Mouse (Mus musculus) heart, adult 2 months (tissue): ENCODE results near the gene Akap11. TPM values are rescaled to one million over a fixed set of nuclear protein-coding genes. Genes with fewer than 3 reads are reported as not detected.
A peak's percentile ranks its signal among the peaks of the same experiment; 100 is the strongest.

Experiments used
- DNase-seq, 2 experiments: peaks; one replicate each; pipeline ENCODE4 v3.0.0; 2021
- H3K27ac ChIP-seq: fragments of 200-600 bp; 2 replicates; pipeline ENCODE4 v1.8.1; 2022
- H3K27me3 ChIP-seq: fragments of 200-500 bp; 2 replicates; pipeline ENCODE4 v1.6.1; 2012; ENCODE audit warnings: mild to moderate bottlenecking, low read length, inconsistent platforms, mixed read lengths; ENCODE audit not compliant: control insufficient read depth, insufficient read depth
- H3K36me3 ChIP-seq: fragments of 200-500 bp; 2 replicates; pipeline ENCODE4 v1.6.1; 2012; ENCODE audit warnings: low read length, inconsistent platforms; ENCODE audit not compliant: control insufficient read depth, insufficient read depth
- H3K4me1 ChIP-seq: fragments of 200-500 bp; 2 replicates; pipeline ENCODE4 v1.6.1; 2011; ENCODE audit warnings: low read length; ENCODE audit not compliant: control insufficient read depth, insufficient read depth
- H3K4me3 ChIP-seq: fragments of 200-600 bp; 2 replicates; pipeline ENCODE4 v1.8.1; 2022
- H3K79me2 ChIP-seq: fragments of 200-500 bp; replicated peaks from 2 replicates; pipeline ENCODE4 v1.6.1; 2012; ENCODE audit warnings: mild to moderate bottlenecking, inconsistent platforms, low read length, moderate library complexity, mixed read lengths; ENCODE audit not compliant: control insufficient read depth, insufficient read depth
- H3K9ac ChIP-seq: fragments of 200-500 bp; 2 replicates; pipeline ENCODE4 v1.6.1; 2012; ENCODE audit warnings: low read depth, mild to moderate bottlenecking, control low read depth, inconsistent platforms, low read length, mixed read lengths
- CTCF ChIP-seq: fragments of 200-600 bp; IDR thresholded peaks from 2 replicates; pipeline ENCODE4 v1.8.1; 2022; ENCODE audit warnings: antibody characterized with exemption, mild to moderate bottlenecking, moderate library complexity
- EP300 ChIP-seq: fragments of 200-500 bp; IDR thresholded peaks from 2 replicates; pipeline ENCODE4 v1.6.1; 2011; ENCODE audit warnings: low read depth, low read length, control low read depth; ENCODE audit not compliant: insufficient read depth
- POLR2A ChIP-seq: fragments of 200-500 bp; IDR thresholded peaks from 2 replicates; pipeline ENCODE4 v1.6.1; 2011; ENCODE audit warnings: mild to moderate bottlenecking, low read depth, low read length, control low read depth; ENCODE audit not compliant: insufficient read depth
- WGBS: fragments of 180-500 bp; shearing (Covaris S2); methylation state at CpG from one replicate; pipeline ENCODE4 v1.1.7; 2018; 5-methylcytosine and 5-hydroxymethylcytosine counted together
- intact Hi-C: fragments of 180-260 bp; cut with DNase I; formaldehyde crosslinking; loops from one replicate; pipeline ENCODE4 v1.15.1; 2025
- polyA plus RNA-seq: library from polyadenylated mRNA; depleted of rRNA; stranded (reverse); fragments of >200 nt; gene quantifications from 2 replicates; pipeline ENCODE4 v1.2.3, GENCODE M21; 2012
- total RNA-seq, 2 experiments: library from RNA; stranded (reverse); gene quantifications; 2 replicates each; pipeline ENCODE4 v1.2.3; 2021

The Akap11 gene
- total and polyA plus RNA-seq, 3 experiments, result 6.1 to 35.5 (median 31.2) TPM

- TF ChIP-seq CTCF (no peak), POLR2A (no peak), EP300 (no peak)
- H3K27ac ChIP-seq, result no peak overlapping the region
- H3K27me3 ChIP-seq, result no peaks in the 10 kb centered on the region
- peaks cover 1% of the 10 kb centered on the region; the same call in 1 of the 2 replicates for H3K79me2 ChIP-seq
- WGBS, result 53% methylated on average over 3 of the region's 3 CpGs
- DNase-seq, result no peak
- H3K9ac ChIP-seq, result no peak overlapping the region
- 0 out of 2 replicates have a peak, but pooled peaks cover 2% of the 10 kb centered on the region for H3K4me1 ChIP-seq
- intact Hi-C loops, result no loop called here
- no peaks in the 10 kb centered on the region for H3K36me3 ChIP-seq
- H3K4me3 ChIP-seq, result no peak overlapping the region
These were observed 4.7 kb upstream of the Akap11 start for GRCm38 (mm10) chr14:78541319-78541718.

- Histone ChIP-seq H3K4me3 (no peak overlapping the region), H3K4me1 (peaks cover 3% of the 10 kb centered on the region; the same call in 1 of the 2 replicates), H3K27ac (no peak overlapping the region), H3K9ac (no peak overlapping the region), H3K36me3 (peaks cover 3% of the 10 kb centered on the region), H3K27me3 (no peaks in the 10 kb centered on the region), H3K79me2 (peaks cover 1% of the 10 kb centered on the region; the same call in 1 of the 2 replicates)
- TF ChIP-seq POLR2A (no peak), CTCF (no peak), EP300 (no peak)
- DNase-seq, result no peak
- 100% methylated on average over 1 of the region's 1 CpGs for WGBS
- intact Hi-C loops, result no loop called here
These were observed 3.2 kb upstream of the Akap11 start for GRCm38 (mm10) chr14:78539821-78540220.

- Histone ChIP-seq H3K27ac (0 out of 2 replicates have a peak overlapping the region, but pooled peaks have one; percentile 7), H3K9ac (no peak overlapping the region), H3K79me2 (peaks cover 5% of the 10 kb centered on the region), H3K36me3 (peaks cover 3% of the 10 kb centered on the region), H3K4me3 (no peak overlapping the region), H3K27me3 (no peaks in the 10 kb centered on the region), H3K4me1 (peaks cover 3% of the 10 kb centered on the region; the same call in 1 of the 2 replicates)
- intact Hi-C loops, result no loop called here
- DNase-seq, result peak in 1 of 2 experiments; percentile 26
- TF ChIP-seq CTCF (no peak), POLR2A (no peak), EP300 (no peak)
- 44% methylated on average over 5 of the region's 5 CpGs for WGBS
These were observed 2.1 kb upstream of the Akap11 start for GRCm38 (mm10) chr14:78538572-78539320.

- Histone ChIP-seq H3K4me3 (peak overlapping the region; percentile 86; the same call in 1 of the 2 replicates), H3K4me1 (peaks cover 4% of the 10 kb centered on the region; the same call in 1 of the 2 replicates), H3K36me3 (peaks cover 3% of the 10 kb centered on the region), H3K79me2 (peaks cover 7% of the 10 kb centered on the region), H3K27me3 (no peaks in the 10 kb centered on the region), H3K27ac (peak overlapping the region; percentile 97), H3K9ac (no peak overlapping the region)
- WGBS, result 41% methylated on average over 6 of the region's 6 CpGs
- no peak for DNase-seq
- intact Hi-C loops, result no loop called here
- TF ChIP-seq POLR2A, result no peak
- no peak for TF ChIP-seq EP300
- TF ChIP-seq CTCF, result no peak
These were observed 943 bp upstream of the Akap11 start for GRCm38 (mm10) chr14:78537551-78537950.

GRCm38 (mm10) chr14:78535366-78535765 is 1.2 kb downstream of the Akap11 start:
- intact Hi-C loops, result no loop called here
- WGBS, result 21% methylated on average over 2 of the region's 2 CpGs
- Histone ChIP-seq H3K27ac (no peak overlapping the region; the same call in 1 of the 2 replicates), H3K27me3 (no peaks in the 10 kb centered on the region), H3K36me3 (peaks cover 16% of the 10 kb centered on the region), H3K9ac (peak overlapping the region; percentile 49; the same call in 1 of the 2 replicates), H3K79me2 (peaks cover 7% of the 10 kb centered on the region), H3K4me1 (peaks cover 16% of the 10 kb centered on the region), H3K4me3 (peak overlapping the region; percentile 86; the same call in 1 of the 2 replicates)
- no peak for DNase-seq
- TF ChIP-seq CTCF (no peak), EP300 (no peak), POLR2A (no peak)

GRCm38 (mm10) chr14:78534651-78535050 is 2.0 kb downstream of the Akap11 start:
- no peak for DNase-seq
- 97% methylated on average over 5 of the region's 5 CpGs for WGBS
- peaks cover 20% of the 10 kb centered on the region for H3K4me1 ChIP-seq
- H3K36me3 ChIP-seq, result peaks cover 22% of the 10 kb centered on the region
- no peak overlapping the region for H3K27ac ChIP-seq
- no peak overlapping the region for H3K9ac ChIP-seq
- H3K4me3 ChIP-seq, result no peak overlapping the region
- TF ChIP-seq POLR2A (no peak), EP300 (no peak), CTCF (no peak)
- intact Hi-C loops, result no loop called here
- H3K27me3 ChIP-seq, result no peaks in the 10 kb centered on the region
- peaks cover 10% of the 10 kb centered on the region for H3K79me2 ChIP-seq
